Mouse (Mus musculus) adrenal gland, adult 2 months (tissue): ENCODE data around the gene Cers2. TPM values are rescaled to one million over a fixed set of nuclear protein-coding genes. Genes with fewer than 3 reads are reported as not detected.
A peak's percentile ranks its signal among the peaks of the same experiment; 100 is the strongest.

ENCODE experiments used
- DNase-seq: peaks from one replicate; pipeline ENCODE4 v3.0.0; 2021
- polyA plus RNA-seq: library from polyadenylated mRNA; depleted of rRNA; stranded (reverse); fragments of >200 nt; gene quantifications from 2 replicates; pipeline ENCODE4 v1.2.3, GENCODE M21; 2012
- total RNA-seq, 2 experiments: library from RNA; stranded (reverse); gene quantifications; 2 replicates each; pipeline ENCODE4 v1.2.3; 2021

Gene Cers2
- total and polyA plus RNA-seq, 3 experiments, result 99.1 to 263 (median 224) TPM

DNA sequence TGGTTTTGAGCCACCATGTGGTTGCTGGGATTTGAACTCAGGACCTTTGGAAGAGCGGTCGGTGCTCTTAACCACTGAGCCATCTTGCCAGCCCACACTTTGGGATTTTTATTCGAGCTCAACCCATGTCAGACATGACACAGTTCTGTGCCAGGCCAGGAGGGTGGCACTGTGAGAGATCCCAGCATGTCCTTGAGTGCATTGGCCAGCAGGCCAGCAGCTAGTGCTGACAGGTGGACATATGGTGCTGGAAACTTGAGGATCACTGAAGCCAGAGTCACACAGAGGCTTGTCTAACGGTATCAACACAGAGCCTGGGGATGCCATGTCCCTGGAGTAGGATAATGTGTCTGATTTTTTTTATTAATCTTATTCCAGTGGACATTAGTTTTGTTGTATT is 25.2 kb upstream of the Cers2 start:
- DNase-seq, result no peak

DNA sequence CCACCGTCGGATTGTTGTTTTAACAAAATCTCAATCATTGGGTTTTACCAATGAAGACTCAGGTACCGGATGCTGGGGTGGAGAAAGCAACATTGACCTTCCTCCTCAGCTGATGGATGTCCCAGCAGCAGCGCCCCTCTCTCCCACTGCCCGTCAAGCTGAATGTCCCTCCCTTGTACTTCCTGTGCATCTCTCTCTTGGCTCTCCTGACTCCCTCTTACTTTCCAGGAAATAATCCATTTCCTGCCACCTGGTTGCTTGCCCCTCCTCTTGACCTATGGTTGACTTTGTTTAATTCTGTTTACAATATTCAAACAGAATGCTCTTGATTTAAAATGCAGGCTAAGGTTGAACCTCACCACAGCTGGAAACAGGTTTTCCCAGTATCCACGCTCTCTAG is 24.4 kb upstream of the Cers2 start:
- DNase-seq, result no peak

DNA sequence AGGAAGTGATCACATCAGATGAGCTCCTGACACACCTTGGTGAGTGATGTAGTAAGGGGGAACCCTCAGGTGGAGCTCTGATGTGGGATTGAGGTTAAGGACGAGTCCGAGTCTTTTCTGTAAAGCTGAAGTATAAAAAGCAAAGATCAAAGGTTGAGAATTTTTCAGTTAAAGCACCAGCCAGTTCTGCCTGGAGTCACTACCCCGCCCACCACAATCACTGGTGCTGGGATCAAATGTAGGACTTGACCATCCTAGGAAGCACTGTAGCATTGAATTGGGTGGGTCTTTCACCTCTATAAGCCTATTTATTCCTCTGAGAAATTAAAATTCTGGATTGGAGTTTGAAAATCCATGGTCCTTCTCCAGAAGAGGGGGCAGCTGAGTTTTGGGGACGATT is 23.6 kb upstream of the Cers2 start:
- no peak for DNase-seq

DNA sequence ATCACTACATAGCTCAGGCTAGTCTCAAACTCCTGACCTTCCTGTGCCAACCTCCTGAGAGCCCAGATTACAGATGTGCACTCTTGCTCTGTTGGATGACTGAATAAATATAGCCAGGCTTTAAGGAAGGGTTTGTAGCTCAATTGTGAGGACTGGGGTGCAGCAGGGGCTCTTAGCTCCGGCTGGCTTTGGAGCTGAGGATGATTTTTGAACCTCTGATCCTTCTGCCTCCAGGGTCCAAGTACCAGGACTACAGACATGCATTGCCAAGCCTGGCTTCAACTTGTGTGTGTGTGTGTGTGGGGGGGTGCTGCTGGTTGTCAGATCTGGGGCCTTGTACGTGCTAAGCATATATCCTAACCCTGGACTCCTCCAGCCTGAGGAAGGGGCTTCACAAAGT is 21.7 kb upstream of the Cers2 start:
- DNase-seq, result no peak

DNA sequence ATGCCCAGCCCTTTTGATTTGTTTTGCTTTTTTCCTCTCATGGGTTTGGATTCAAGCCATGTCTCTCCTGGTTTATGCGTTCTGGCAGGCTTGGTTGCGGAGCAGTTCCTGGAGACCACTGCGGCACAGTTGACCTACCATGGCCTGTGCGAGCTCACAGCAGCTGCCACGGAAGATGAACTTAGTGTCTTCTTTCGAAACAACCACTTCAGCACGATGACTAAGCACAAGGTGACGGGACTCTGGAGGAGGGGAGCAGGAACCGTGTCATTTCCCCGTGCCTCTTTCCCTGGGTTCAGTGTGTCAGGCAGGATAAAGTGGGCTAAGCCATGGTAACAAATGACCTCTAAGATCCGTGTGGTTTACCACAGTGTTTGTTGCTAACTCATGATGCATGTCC is 21.1 kb upstream of the Cers2 start:
- peak; percentile 80 for DNase-seq

DNA sequence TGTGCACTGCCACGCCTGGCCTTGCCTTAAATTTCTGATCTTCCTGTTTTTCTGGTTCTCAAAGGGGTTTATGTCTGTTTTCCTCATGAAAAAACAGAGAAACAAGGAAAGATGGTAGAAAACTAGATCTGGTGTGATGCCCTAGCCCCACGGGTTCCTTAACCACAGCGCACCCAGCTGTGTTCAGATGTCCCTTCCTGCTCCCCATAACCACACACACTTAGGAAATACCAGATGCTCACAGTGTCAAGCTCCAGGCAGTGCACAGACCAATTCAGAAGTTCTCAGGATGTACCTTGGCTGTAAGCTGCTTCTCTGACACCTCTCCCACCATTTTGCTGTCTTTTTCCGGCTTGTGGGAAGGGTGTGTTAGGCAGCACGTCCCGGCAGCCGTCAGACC is 20.3 kb upstream of the Cers2 start:
- no peak for DNase-seq

DNA sequence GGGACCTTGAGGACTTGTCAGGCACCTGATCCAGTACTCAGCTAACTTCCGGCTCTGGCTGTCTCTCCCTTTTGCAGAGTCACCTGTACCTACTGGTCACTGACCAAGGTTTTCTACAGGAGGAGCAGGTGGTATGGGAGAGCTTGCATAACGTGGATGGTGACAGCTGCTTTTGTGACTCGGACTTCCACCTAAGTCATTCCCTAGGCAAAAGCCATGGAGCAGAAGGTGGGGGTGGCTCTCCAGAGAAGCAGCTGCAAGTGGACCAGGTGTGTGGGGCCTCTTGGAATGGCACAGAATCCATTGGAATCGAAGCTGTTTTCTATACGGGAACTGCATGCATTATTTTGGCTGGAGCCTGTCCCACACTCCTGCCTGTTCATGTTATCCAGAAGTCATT is 19.9 kb upstream of the Cers2 start:
- no peak for DNase-seq

DNA sequence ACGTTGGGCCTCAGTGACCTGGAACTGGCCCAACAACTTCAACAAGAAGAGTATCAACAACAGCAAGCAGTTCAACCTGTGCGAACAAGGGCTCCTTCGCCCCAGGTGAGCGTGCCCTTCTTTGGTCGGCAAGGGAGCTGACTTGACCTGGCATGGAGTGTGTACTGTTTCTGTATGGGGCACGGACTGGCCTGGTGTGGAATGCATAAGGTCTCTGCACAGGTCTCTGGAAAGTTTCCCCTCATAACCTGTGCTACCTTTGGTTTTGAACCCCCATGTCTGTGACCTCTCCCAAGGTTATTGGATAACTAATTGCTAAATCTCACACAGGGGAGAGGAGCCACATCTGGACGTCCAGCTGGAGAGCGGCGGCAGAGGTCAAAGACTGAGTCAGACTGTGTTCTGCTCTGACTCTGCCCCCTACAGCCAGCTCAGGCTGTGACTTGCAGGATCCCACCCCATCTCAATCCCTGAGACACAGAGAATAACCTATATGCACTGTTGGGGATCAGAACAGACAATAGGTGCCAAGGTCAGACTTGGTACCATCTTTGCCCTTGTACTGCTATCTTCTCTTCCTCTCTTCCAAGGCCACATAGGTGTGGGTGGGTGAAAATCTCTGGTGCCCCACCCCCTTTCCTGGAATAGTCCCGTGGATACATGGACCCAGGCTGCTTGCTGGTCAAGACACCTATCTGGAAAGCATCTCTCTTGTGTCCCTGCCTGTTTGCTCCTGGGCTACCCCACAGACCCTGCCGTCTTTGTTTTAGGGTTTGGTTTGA is 19.1 kb upstream of the Cers2 start:
- peak; percentile 70 for DNase-seq

DNA sequence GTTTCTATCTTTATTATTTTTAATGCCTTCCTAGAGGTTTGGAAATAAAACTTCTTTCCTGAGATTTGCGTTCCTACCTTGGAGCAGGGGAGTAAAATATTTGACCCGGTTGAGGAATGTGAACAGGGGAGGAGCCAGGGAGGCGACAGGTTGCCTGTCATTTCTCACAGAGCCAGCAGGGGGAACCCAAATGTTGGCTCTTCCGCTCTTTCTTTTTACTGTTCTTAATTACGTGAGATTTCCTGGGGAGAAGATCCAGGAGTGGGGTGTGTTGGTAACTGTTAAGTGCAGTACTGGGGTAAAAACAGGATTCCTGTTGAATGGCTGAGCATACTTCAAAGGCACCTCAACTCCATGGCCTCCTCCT is 18.5 kb upstream of the Cers2 start:
- peak; percentile 46 for DNase-seq

DNA sequence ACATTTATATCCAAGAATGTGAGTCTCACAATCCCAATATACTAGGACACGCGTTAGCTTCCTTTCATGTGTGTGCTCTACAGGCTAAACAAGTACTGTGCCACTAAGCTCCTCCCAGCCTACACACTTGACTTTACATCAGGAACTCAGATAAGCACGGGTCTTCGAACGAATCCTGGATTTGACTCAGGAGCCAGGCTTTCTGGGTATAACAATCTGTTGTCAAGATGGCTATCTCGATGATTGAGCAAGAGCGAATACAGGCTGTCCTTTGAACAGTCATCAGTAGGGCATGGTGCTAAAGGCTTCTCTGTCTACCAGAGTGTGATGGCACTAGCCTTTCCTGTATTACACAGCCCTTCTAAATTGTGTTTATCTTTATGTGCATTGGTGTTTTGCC is 16.6 kb upstream of the Cers2 start:
- DNase-seq, result no peak

DNA sequence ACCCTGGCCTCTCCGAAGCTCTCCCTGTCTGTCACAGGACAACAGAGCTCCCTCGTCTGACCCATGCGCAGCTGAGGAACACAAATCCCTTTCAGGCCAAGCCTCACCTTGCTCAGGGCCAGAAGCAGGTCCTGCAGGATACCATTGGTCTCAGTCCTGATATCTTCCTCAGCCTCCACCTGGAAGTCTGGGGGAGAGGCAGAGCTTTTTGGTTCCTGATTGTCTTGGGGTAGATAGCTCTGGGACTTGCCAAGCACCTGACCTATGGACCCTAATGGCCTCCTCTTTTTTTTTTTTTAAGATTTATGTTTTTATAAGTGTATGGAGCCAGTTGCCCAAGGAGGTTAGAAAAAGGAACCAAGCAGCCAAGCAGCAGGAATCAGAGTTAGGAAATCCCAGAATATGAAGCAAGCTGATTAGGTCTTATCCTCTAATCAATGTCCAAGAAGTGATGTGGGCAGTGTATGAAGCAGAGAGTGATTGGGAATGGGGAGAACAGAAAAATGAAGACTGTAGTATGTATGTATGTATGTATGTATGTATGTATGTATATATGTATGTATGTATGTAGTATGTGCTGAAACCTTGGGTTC is 13.3 kb upstream of the Cers2 start:
- DNase-seq, result no peak

DNA sequence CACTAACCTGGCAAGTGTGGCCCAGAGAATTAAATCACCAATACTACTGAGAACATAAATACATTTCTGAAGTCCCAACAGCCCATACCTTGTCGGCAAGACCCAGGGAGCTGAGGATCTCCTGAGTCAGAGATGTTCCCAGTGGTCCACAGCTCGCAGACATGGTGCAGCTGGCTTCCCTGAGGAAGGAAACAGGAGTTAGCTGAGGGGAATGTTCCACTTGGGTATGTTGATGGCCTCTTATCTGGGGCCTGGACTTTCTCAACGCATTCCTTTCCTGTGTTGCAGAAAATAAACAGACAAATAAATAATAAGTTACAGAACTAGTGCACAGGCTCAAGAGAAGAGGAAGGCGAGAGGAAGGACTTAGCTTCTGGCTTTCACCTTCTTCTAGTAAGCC is 8.3 kb upstream of the Cers2 start:
- DNase-seq, result no peak

DNA sequence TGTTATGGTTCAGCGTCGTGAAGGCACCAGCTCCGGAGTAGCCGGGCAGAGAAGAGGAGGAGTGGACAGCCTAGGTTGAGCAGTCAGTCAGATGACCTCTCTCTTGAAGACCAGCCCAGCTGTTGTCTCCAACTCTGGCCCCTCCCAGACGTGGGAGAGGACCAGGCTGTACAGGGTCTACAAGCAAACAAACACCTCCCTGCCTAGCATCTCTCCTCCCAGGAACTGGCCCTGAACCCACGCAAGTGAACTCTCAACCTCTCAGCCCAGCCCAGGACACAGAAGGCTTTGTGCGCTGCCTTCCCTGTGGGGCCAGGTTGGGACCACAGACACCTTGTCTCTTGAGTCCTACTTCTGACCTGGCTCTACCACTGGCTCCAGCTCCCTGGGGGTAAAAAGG is 7.5 kb upstream of the Cers2 start, which contains the start of gene Anxa9:
Anxa9 (minus strand) TSS at position 77 of the 400 bp plus-strand sequence.
- no peak for DNase-seq

DNA sequence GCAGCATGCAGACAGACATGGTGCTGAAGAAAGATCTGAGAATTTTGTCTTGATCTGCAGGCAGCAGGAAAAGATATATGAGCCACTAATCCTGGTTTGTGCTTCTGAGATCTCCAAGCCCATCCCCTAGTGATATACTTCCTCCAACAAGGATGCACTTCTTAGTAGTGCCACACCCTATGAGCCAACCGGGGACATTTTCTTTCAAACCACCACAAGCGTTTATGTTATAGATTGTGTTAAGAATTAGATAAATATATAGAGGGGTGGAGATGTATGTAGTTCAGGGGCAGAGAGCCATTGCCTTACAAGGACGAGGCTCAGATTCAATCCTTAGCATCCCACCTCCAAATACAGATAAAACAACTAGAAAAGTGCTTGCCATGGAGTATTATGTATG is 4.1 kb upstream of the Cers2 start:
- DNase-seq, result no peak

DNA sequence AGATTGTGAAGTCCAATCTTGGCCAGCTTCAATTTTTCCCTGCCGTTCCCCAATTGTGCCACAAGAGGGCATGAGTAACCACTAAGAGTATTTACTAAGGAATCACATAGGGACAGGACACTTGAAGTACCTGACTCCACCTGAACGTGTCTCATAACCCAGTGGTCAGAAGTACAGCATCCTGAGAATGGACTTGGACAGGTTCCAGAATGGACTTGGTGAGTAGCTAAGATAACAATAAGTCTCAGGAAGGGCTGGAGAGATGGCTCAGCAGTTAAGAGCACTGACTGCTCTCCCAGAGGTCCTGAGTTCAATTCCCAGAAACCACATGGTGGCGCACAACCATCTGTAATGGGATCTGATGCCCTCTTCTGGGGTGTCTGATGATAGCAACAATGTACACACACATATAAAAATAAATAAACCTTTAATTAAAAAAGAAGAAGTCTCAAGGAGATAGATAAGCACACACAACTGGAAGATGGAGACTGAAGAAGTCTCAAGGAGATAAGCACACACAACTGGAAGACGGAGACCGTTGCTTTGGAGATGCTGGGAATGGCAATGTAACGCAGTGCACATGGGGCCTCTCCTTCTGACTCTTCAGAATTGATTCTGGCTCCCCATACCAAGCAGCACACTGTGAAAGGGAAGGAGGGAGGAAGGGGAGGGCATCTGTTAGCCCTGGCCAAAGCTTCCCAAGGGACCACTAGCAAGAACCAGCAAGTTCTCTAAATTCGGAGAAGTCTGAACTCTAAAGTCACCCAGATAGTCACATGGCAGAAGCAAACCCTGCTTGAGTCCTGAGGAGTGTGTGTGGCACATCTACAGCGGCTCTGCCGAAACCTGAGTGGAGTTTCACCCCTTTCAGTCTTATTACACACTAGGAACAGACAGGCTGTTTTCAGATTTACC is 3.4 kb upstream of the Cers2 start:
- DNase-seq, result peak; percentile 70

DNA sequence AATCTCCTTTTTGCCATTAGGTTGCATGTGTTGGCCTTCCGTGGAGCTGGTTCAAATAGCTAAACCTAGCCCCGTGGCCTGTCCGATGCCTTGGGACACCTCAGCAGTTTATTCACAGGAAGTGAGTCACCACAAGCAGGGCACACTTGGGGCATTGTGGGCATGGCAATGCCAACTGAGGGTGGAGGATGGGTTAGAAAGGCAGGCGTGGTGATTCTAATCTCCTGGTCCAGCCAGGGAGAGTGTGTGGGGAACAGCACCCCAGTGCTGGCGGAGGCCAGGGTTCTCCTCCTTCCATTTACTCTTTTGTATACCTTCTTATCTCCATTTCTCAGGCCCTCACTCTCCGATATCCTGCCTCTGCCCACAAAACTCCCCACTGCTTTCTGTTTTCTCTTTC is 2.0 kb upstream of the Cers2 start:
- DNase-seq, result peak; percentile 89

DNA sequence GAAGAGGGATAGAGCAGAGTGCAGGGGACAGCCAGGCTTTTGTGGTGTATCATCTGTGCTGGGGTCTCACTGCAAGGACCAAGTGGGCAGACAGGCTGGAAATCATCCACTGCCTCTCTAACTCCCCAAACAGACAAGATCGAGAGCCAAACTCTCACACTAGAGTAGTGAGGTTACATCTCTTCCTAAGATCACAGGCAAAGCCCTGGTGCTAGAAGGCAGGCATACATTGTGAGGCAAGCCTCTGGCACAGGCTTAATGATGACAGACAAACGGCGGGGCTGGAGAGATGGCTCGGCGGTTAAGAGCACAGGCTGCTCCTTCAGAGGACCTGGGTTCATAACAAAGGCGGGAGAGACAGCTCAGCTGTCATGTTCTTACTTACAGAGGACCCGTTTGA is 1.1 kb upstream of the Cers2 start:
- DNase-seq, result no peak

DNA sequence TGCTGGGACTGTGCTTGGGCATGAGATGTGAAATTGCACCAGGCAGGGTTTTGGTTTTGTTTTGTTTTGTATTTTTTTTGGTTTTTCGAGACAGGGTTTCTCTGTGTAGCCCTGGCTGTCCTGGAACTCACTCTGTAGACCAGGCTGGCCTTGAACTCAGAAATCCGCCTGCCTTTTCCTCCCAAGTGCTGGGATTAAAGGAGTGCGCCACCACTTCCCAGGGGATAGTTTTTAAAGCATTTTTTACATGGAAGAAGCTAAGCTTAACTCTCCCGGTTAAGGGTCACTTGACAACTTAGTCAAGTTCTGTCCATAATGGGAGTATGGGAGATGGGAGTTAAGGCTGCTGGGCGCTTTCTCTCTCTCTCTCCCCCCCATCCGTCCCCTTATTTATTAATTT is 516 bp upstream of the Cers2 start:
- no peak for DNase-seq

DNA sequence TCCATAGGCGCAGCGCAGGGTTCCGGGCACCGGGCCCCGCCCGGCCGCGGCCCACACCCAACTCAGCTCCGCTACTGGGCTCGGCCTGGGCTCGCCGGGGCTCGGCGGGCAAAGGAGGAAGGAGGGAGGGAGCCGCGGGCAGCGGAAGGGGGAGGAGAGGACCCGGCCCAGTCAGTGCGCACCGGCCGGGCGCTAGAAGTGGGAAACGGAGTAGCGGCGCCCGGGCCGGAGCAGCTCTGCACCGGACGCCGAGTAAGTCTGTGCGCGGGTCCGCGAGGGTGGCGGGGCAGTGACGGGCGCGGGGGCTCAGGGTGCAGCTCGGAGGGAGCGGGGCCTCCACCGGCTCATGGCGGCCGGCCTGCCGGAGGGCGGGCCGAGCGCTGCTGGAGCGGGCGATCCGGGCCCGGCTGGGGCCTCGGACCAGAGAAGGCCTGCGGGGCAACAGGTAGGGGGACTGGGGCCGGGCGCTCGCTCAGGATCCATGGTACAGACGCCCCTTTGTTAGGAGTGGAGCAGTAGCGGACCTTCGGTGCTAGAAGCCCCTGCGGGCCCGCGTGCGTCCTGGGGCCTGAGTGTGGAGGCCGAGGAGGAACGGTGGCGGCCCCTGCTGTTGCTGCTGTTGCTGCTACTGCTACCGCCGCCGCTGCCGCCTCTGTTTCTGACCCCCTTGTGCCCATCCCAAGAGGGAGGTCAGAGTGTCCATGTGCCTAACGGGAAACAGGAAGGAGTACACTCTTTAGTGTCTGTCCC is 678 bp downstream of the Cers2 start:
- DNase-seq, result peak; percentile 98

DNA sequence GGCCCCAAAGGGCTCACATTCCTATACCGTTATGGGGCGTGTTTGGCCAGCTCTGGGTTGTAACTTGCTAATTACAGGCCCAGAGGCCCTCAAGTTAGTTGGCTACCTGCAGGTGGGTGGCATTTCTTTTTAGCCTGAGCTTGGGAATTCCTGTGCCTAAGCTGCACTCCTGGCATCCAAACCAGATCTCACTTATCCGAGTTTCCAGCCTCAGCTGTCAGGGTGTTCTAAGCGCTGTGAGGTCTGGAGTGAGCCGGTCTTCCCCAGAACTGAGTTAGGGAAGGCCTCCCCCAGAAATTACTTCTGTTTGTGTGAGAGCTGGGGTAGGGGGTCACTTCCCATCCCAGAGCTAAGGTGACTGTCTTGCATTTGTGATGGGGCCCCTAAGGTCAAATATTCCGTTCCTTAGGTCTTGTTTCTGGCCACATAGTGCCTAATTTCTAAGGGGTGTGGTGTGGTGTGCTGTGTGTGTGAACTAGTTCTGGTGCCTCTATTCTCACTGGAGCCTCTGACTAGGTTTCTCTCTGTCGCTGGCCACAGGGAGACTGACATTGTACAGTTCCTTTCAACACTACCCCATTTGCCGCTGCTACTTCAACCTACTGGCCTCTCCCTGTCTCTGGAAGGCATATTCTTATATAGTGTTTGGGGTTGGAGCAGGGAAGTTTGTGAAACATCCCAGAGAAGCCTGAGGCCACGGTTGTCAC is 1.4 kb downstream of the Cers2 start:
- DNase-seq, result no peak

DNA sequence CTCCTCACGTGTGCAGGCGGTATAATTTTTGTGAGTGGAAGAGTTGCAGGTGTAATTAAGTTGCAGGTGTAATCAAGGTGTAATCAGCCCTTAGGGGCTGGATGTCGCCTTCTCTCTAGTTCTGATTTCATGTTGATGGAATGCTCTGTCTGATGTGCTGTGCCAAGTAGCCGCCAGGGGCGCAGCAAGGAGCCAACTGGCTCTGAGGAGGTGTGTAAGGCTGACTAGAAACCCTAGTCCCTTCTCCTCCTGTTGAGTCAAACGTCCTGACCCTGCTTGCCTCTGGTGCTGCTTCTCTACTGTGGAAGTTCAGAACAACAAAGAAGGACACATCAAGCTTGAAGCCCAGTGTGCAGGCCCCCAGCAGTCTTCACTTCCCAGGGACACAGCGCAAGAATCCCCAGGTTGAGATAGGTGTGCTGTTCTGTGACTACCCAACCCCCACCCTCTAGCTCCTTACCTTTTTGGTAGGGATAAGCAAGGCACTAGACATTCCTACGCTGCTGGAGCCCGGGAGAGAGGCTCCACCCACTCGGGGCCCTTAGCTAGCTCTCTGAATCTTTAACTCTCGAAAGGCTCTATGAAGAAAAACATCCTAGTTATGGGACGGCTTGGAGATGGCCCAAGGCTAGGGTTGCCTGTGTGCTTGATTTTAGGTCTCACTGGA is 3.0 kb downstream of the Cers2 start:
- peak; percentile 80 for DNase-seq
